In the genomic region with DNA sequence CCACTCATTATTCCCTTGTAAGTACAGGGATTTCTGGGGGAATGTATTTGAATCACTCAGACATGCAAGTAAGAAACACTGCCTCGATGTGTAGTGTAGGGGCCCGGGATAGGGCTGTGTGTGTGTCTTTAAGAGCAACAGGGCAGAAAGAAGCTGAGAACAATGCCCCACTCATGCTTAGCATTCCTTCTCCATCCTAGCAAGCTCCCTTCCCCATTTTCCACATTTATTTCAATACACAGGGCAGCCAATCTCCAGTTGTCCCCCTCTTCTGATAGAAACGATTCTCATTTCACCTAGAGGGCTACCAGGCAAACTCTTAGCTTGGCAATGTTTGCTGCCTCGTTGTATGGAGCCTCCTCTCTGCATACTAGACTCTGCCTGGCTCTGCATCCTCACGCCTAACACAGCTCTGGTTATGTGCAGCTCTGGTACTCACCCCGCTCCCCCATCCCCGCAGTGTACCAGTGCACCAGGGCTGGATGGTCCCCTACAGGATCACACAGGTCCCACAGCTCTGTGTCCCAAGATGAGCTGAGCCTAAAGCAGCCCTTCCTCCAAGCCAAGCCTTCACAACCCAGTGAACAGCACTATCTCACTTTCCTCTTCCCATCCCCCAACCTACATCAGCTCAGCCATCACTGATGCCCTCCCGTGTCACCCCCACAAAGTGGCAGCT, we compare ENCODE assay signal across 13 mouse cellular contexts. TPM values are rescaled to one million over a fixed set of nuclear protein-coding genes. Genes with fewer than 3 reads are reported as not detected.
DNase-seq lines count a peak whose midpoint lies in the region; ATAC-seq lines count a peak whose summit lies in the region.
"Had no signal": no experiment of that assay in that cellular context is flagged by ENCODE, and none has a peak within 500 bp of the region (broad histone marks: within the 10 kb centered on the region; RNA-seq: fewer than 3 reads in every experiment).

No protein-coding gene starts in this region.

- no peaks in the 10 kb centered on the region for H3K9me3 ChIP-seq in kidney, embryonic 16.5 days (ENCODE audit: low read length)
- H3K9me3 ChIP-seq in hindbrain, embryonic 10.5 days: no peaks in the 10 kb centered on the region
- no peaks in the 10 kb centered on the region for H3K9me3 ChIP-seq in midbrain, embryonic 15.5 days
- H3K9me3 ChIP-seq: limb, embryonic 15.5 days; megakaryocyte, embryonic 14.5 days had no signal

- peak; percentile 62 for ATAC-seq in kidney, embryonic 16.5 days (ENCODE audit: low FRiP score, low TSS enrichment)
- peak; percentile 73 for ATAC-seq in midbrain, embryonic 15.5 days (replicated peaks)
- ATAC-seq in inflammation-experienced regulatory T-cells, adult 6 months: no peak

- WGBS in kidney, embryonic 16.5 days: 48% methylated on average over 8 of the region's 8 CpGs
- 35% methylated on average over 8 of the region's 8 CpGs for WGBS in hindbrain, embryonic 10.5 days
- 32% methylated on average over 8 of the region's 8 CpGs for WGBS in midbrain, embryonic 15.5 days

- H3K4me2 ChIP-seq in kidney, embryonic 16.5 days (replicated peaks; ENCODE audit: low read depth, low read length): no peak overlapping the region
- no peak overlapping the region for H3K4me2 ChIP-seq in midbrain, embryonic 15.5 days
- H3K4me2 ChIP-seq: limb, embryonic 15.5 days had no signal

- no peak overlapping the region for H3K4me3 ChIP-seq in kidney, embryonic 16.5 days (ENCODE audit: low read length)
- H3K4me3 ChIP-seq in hindbrain, embryonic 10.5 days: peak overlapping the region; percentile 26
- no peak overlapping the region for H3K4me3 ChIP-seq in midbrain, embryonic 15.5 days
- H3K4me3 ChIP-seq: limb, embryonic 15.5 days; megakaryocyte, embryonic 14.5 days had no signal

- H3K9ac ChIP-seq in kidney, embryonic 16.5 days (replicated peaks; ENCODE audit: low read length): no peak overlapping the region
- no peak overlapping the region for H3K9ac ChIP-seq in midbrain, embryonic 15.5 days
- H3K9ac ChIP-seq: limb, embryonic 15.5 days had no signal

- no peak overlapping the region for H3K27ac ChIP-seq in kidney, embryonic 16.5 days (ENCODE audit: low read length)
- peak overlapping the region; percentile 87 for H3K27ac ChIP-seq in hindbrain, embryonic 10.5 days
- H3K27ac ChIP-seq in midbrain, embryonic 15.5 days: 0 out of 2 replicates have a peak overlapping the region, but pooled peaks have one; percentile 8
- H3K27ac ChIP-seq: limb, embryonic 15.5 days had no signal

- H3K4me1 ChIP-seq in kidney, embryonic 16.5 days (ENCODE audit: insufficient read depth, low read length): peaks cover 29% of the 10 kb centered on the region
- peaks cover 40% of the 10 kb centered on the region for H3K4me1 ChIP-seq in hindbrain, embryonic 10.5 days (replicated peaks)
- peaks cover 8% of the 10 kb centered on the region for H3K4me1 ChIP-seq in midbrain, embryonic 15.5 days

- no peaks in the 10 kb centered on the region for H3K36me3 ChIP-seq in kidney, embryonic 16.5 days (ENCODE audit: insufficient read depth, low read length)
- H3K36me3 ChIP-seq in hindbrain, embryonic 10.5 days: no peaks in the 10 kb centered on the region
- H3K36me3 ChIP-seq in midbrain, embryonic 15.5 days (replicated peaks): no peaks in the 10 kb centered on the region
- H3K36me3 ChIP-seq: limb, embryonic 15.5 days had no signal

- no peak for DNase-seq in kidney, postnatal 36 days
- DNase-seq in embryo, embryonic 10.5 days (ENCODE audit: low spot score): peak; percentile 51
- peak; percentile 31 for DNase-seq in hindbrain, embryonic 10.5 days (ENCODE audit: low spot score)
- DNase-seq in spleen, postnatal 10 days (ENCODE audit: low spot score in 2 of 2): no peak
- DNase-seq in kidney, adult 9 months: no peak
- DNase-seq: cerebellum, adult 18-20 months; right cerebral cortex, postnatal 25 days; thymus, postnatal 4 days had no signal

- no peaks in the 10 kb centered on the region for H3K27me3 ChIP-seq in kidney, embryonic 16.5 days (ENCODE audit: insufficient read depth, low read length)
- no peaks in the 10 kb centered on the region for H3K27me3 ChIP-seq in hindbrain, embryonic 10.5 days (ENCODE audit: insufficient read depth, poor library complexity, severe bottlenecking)
- H3K27me3 ChIP-seq in midbrain, embryonic 15.5 days (replicated peaks): no peaks in the 10 kb centered on the region
- H3K27me3 ChIP-seq: limb, embryonic 15.5 days had no signal

RNA-seq across cellular contexts. Expression of gene Tmem56, which starts 42.4 kb away (rescaled TPM):
- 1.5 and 1.6 TPM in 2 replicates for polyA plus RNA-seq in kidney, embryonic 16.5 days (2015; fragmentation: Nextera tagmentation; extraction: Ambion mirVana)
- polyA plus RNA-seq in hindbrain, embryonic 10.5 days (2016; fragmentation: Nextera tagmentation; extraction: Ambion mirVana): 0.84 and 1.1 TPM in 2 replicates
- 2.2 and 3.0 TPM in 2 replicates for polyA plus RNA-seq in midbrain, embryonic 15.5 days (2015; fragmentation: Nextera tagmentation; extraction: Ambion mirVana)
- polyA plus RNA-seq in inflammation-experienced regulatory T-cells, adult 6 months (2017; shearing (Covaris generic)): not detected

RNA-seq across cellular contexts. Expression of gene Alg14, which starts 51.1 kb away (rescaled TPM):
- polyA plus RNA-seq in kidney, embryonic 16.5 days (2015; fragmentation: Nextera tagmentation; extraction: Ambion mirVana): 42.0 and 43.5 TPM in 2 replicates
- polyA plus RNA-seq in hindbrain, embryonic 10.5 days (2016; fragmentation: Nextera tagmentation; extraction: Ambion mirVana): 35.5 and 41.5 TPM in 2 replicates
- 33.3 and 38.2 TPM in 2 replicates for polyA plus RNA-seq in midbrain, embryonic 15.5 days (2015; fragmentation: Nextera tagmentation; extraction: Ambion mirVana)
- 10 to 100 TPM; 18.1 to 24.6 (median 21.3) TPM for polyA plus RNA-seq in inflammation-experienced regulatory T-cells, adult 6 months (2017; shearing (Covaris generic))

Comparison
In these comparisons a context has a peak if more than half of its experiments do, and no peak if none do; other contexts are left out.
1. DNase-seq: peak in embryo, embryonic 10.5 days (single experiment) and hindbrain, embryonic 10.5 days (single experiment); none in kidney, postnatal 36 days (0 of 2), spleen, postnatal 10 days (0 of 2) and kidney, adult 9 months (single experiment).